Mouse (Mus musculus) myocyte (in vitro differentiated cells): ENCODE data around the gene Sphk2. TPM values are rescaled to one million over a fixed set of nuclear protein-coding genes. Genes with fewer than 3 reads are reported as not detected.
A peak's percentile ranks its signal among the peaks of the same experiment; 100 is the strongest.

Experiments
- H3K27me3 ChIP-seq: one replicate; pipeline ENCODE4 v1.6.1; 2011; ENCODE audit not compliant: control insufficient read depth, insufficient read depth, insufficient read length
- H3K36me3 ChIP-seq: one replicate; pipeline ENCODE4 v1.6.1; 2011; ENCODE audit not compliant: control insufficient read depth, insufficient read depth
- H3K4me2 ChIP-seq: one replicate; pipeline ENCODE4 v1.6.1; 2011; ENCODE audit warnings: low read depth, control low read depth
- H3K4me3 ChIP-seq: one replicate; pipeline ENCODE4 v1.5.1; 2011; ENCODE audit warnings: mild to moderate bottlenecking, control low read depth, moderate library complexity
- H3K79me2 ChIP-seq: one replicate; pipeline ENCODE4 v1.6.1; 2011; ENCODE audit not compliant: control insufficient read depth, insufficient read depth
- H3ac ChIP-seq: one replicate; pipeline ENCODE4 v1.6.1; 2011; ENCODE audit not compliant: control insufficient read depth, insufficient read length
- CEBPB ChIP-seq: IDR thresholded peaks from 2 replicates; pipeline ENCODE4 v1.6.1; 2011; ENCODE audit warnings: mild to moderate bottlenecking, moderate library complexity; ENCODE audit not compliant: poor library complexity, insufficient read depth, severe bottlenecking
- E2F4 ChIP-seq: IDR thresholded peaks from one replicate; pipeline ENCODE4 v1.6.1; 2011; ENCODE audit warnings: mild to moderate bottlenecking, control low read depth, moderate library complexity; ENCODE audit not compliant: insufficient read depth
- MAX ChIP-seq: IDR thresholded peaks from one replicate; pipeline ENCODE4 v1.6.1; 2011; ENCODE audit warnings: low read depth, mild to moderate bottlenecking, control low read depth
- MYOD1 ChIP-seq, 3 experiments: IDR thresholded peaks; one replicate each; pipeline ENCODE4 v1.6.1; 2011; ENCODE audit warnings: control low read depth in 2 of 3, low read depth in 2 of 3, mild to moderate bottlenecking in 2 of 3, moderate library complexity in 1 of 3; ENCODE audit not compliant: insufficient read length in 2 of 3, control insufficient read depth in 1 of 3
- MYOG ChIP-seq, 3 experiments: IDR thresholded peaks; one replicate each; pipeline ENCODE4 v1.6.1; 2011; ENCODE audit warnings: control low read depth in 2 of 3, low read depth in 2 of 3, mild to moderate bottlenecking in 2 of 3; ENCODE audit not compliant: insufficient read length in 2 of 3, control insufficient read depth in 1 of 3, insufficient read depth in 1 of 3
- POLR2A ChIP-seq: IDR thresholded peaks from one replicate; pipeline ENCODE4 v1.6.1; 2011; ENCODE audit warnings: low read depth, mild to moderate bottlenecking, control low read depth, moderate library complexity; ENCODE audit not compliant: insufficient read length
- POLR2AphosphoS2 ChIP-seq: IDR thresholded peaks from one replicate; pipeline ENCODE4 v1.6.1; 2011; ENCODE audit warnings: low read depth, control low read depth; ENCODE audit not compliant: insufficient read length
- REST ChIP-seq: IDR thresholded peaks from one replicate; pipeline ENCODE4 v1.6.1; 2011; ENCODE audit warnings: mild to moderate bottlenecking, control low read depth, moderate library complexity; ENCODE audit not compliant: insufficient read depth, insufficient read length
- SRF ChIP-seq: IDR thresholded peaks from one replicate; pipeline ENCODE4 v1.6.1; 2011; ENCODE audit warnings: low read depth; ENCODE audit not compliant: control insufficient read depth, insufficient read length
- TCF12 ChIP-seq: IDR thresholded peaks from one replicate; pipeline ENCODE4 v1.6.1; 2011; ENCODE audit warnings: mild to moderate bottlenecking, control low read depth; ENCODE audit not compliant: poor library complexity, insufficient read depth, severe bottlenecking
- TCF3 ChIP-seq: IDR thresholded peaks from one replicate; pipeline ENCODE4 v1.6.1; 2011; ENCODE audit warnings: low read depth, control low read depth; ENCODE audit not compliant: insufficient read length
- USF1 ChIP-seq: IDR thresholded peaks from one replicate; pipeline ENCODE4 v1.6.1; 2011; ENCODE audit warnings: low read depth, mild to moderate bottlenecking, control low read depth, moderate library complexity
- polyA plus RNA-seq: library from polyadenylated mRNA; unstranded; fragments of >200 nt; fragmentation: generic; extraction: Trizol; gene quantifications from one replicate; pipeline ENCODE4 v1.2.1, GENCODE M21; 2012; ENCODE audit warnings: missing spikeins

The Sphk2 gene
- polyA plus RNA-seq, 1 experiment: 22.8 TPM

DNA sequence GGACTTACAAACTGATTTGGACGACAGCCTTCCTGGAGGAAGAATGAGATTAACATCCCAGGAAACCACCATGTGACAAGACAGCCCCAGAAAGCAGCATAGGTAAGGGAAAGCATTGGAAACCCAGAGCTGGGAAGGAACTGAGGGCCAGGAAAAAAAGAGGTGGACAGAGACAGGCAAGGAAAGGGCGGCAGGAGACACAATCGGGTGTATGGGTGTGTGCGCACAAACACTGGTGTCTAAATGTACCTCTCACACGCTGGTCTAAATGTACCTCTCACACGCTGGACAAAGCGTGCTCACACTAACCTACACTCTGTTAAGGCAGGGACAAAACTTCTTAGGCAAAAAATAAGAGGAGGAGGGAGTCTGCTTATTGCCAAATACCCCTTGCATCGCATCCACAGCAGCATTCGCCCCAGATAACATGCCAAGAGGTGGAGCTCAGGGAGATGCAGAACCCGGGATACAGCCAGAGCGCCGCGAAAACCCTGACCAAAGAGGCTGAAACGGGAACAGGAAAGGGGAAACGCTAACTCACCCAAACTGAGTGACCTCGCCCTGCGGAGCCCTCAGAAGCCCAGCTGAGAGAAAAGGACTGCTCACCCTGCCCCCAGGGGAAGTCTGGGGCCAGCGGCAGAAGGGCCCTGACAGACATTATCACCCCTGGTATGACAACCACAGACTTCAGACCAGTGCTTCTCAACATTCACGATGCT is 1.9 kb downstream of the Sphk2 start:
- Histone ChIP-seq H3K79me2 (peaks cover 48% of the 10 kb centered on the region), H3K36me3 (no peaks in the 10 kb centered on the region), H3K4me2 (peak overlapping the region; percentile 79), H3K27me3 (no peaks in the 10 kb centered on the region), H3ac (no peak overlapping the region), H3K4me3 (peak overlapping the region; percentile 96)
- no peak for TF ChIP-seq REST
- no peak for TF ChIP-seq USF1
- no peak for TF ChIP-seq MYOD1 (IDR thresholded peaks at IDR 0.05; ENCODE audit: control insufficient read depth in 1 of 3, insufficient read length in 2 of 3, low read depth in 2 of 3)
- TF ChIP-seq MYOG (IDR thresholded peaks at IDR 0.05; ENCODE audit: control insufficient read depth in 1 of 3, insufficient read depth in 1 of 3, insufficient read length in 2 of 3, low read depth in 2 of 3): no peak
- TF ChIP-seq POLR2A: no peak
- no peak for TF ChIP-seq POLR2AphosphoS2
- no peak for TF ChIP-seq TCF3
- TF ChIP-seq TCF12: no peak
- TF ChIP-seq MAX: no peak
- TF ChIP-seq SRF: no peak
- no peak for TF ChIP-seq E2F4
- no peak for TF ChIP-seq CEBPB

DNA sequence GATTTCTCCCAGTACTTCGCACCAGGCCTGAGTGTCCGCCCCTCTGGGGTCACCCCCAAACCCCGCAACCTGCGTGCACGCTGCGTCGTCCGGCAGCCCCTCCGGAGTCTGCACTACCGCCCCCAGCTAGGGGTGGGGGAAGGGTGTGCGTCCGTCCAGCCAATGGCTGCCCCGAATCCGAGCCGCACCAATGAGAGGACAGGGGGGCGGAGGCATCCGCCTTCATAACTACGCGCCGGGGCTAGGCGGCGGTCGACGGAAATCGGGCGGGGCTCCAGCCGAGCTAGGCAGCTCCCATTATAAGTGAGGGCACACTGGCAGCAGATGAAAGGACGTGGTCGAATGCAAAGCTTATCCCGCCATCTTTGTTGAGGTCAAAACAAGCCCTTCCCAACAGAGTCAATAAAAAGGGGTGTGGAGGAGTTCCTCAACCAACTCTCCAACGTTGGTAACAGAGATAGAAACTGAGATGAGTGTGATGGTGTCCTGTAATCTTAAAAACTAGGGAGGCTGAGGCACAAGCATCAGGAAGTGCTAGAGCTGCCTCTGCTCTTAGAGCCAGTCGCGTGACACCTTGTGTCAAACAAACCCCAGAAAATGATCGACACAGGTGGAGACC is 2.6 kb downstream of the Sphk2 start, which contains the start of gene Rpl18:
TSS of gene Rpl18 (plus strand) at position 368 of the 619 bp plus-strand sequence.
- peak within 1 kb of the TSS; percentile 96 for H3K4me3 ChIP-seq
- TF ChIP-seq MYOD1 (IDR thresholded peaks at IDR 0.05; ENCODE audit: control insufficient read depth in 1 of 3, insufficient read length in 2 of 3, low read depth in 2 of 3) (peak in 1 of 3 experiments; percentile 20), CEBPB (no peak), TCF3 (no peak), TCF12 (no peak), E2F4 (peak; percentile 50), POLR2A (peak; percentile 67), REST (no peak), POLR2AphosphoS2 (peak; percentile 91), MAX (no peak), SRF (no peak), MYOG (IDR thresholded peaks at IDR 0.05; ENCODE audit: control insufficient read depth in 1 of 3, insufficient read depth in 1 of 3, insufficient read length in 2 of 3, low read depth in 2 of 3) (no peak), USF1 (no peak)
- H3K79me2 ChIP-seq: peaks cover 48% of the 10 kb centered on the region
- H3K4me2 ChIP-seq: peak within 1 kb of the TSS; percentile 84
- no peaks in the 10 kb centered on the region for H3K36me3 ChIP-seq
- peak within 1 kb of the TSS; percentile 26 for H3ac ChIP-seq
- no peaks in the 10 kb centered on the region for H3K27me3 ChIP-seq

DNA sequence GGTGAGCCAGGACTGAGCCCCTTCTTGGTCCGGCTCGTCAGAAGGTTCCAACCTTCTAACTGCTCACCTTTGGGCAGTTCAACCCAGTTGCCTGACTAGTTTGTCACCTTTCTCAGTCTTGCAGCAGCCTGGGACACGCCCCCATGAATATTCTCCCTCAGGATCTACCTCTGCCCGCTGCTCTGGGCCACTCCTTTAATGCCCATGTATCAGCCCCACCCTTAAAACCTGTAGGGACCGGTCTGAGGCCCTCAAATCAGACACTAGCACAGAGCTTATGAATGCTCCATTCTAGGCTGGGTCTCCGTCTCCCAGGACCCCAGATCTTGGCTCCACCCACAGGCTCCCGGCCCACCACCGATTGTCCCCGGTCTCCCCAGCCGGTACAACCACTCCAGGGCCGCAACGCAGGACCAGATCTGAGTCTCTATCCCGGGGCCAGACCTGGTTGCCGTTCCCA is 3.1 kb downstream of the Sphk2 start:
- Histone ChIP-seq H3K36me3 (no peaks in the 10 kb centered on the region), H3K4me3 (peak overlapping the region; percentile 96), H3K27me3 (no peaks in the 10 kb centered on the region), H3K79me2 (peaks cover 48% of the 10 kb centered on the region), H3K4me2 (peak overlapping the region; percentile 84), H3ac (peak overlapping the region; percentile 26)
- TF ChIP-seq POLR2AphosphoS2 (no peak), REST (no peak), TCF3 (no peak), USF1 (no peak), CEBPB (no peak), E2F4 (no peak), MYOG (IDR thresholded peaks at IDR 0.05; ENCODE audit: control insufficient read depth in 1 of 3, insufficient read depth in 1 of 3, insufficient read length in 2 of 3, low read depth in 2 of 3) (no peak), POLR2A (no peak), MAX (no peak), MYOD1 (IDR thresholded peaks at IDR 0.05; ENCODE audit: control insufficient read depth in 1 of 3, insufficient read length in 2 of 3, low read depth in 2 of 3) (no peak), SRF (no peak), TCF12 (no peak)

- Histone ChIP-seq H3K36me3 (no peaks in the 10 kb centered on the region), H3K79me2 (peaks cover 43% of the 10 kb centered on the region), H3K4me2 (peak overlapping the region; percentile 84), H3K27me3 (no peaks in the 10 kb centered on the region), H3K4me3 (peak overlapping the region; percentile 96), H3ac (no peak overlapping the region)
- no peak for TF ChIP-seq SRF
- TF ChIP-seq MYOG (IDR thresholded peaks at IDR 0.05; ENCODE audit: control insufficient read depth in 1 of 3, insufficient read depth in 1 of 3, insufficient read length in 2 of 3, low read depth in 2 of 3): no peak
- TF ChIP-seq MAX: no peak
- no peak for TF ChIP-seq POLR2A
- TF ChIP-seq REST: no peak
- TF ChIP-seq MYOD1 (IDR thresholded peaks at IDR 0.05; ENCODE audit: control insufficient read depth in 1 of 3, insufficient read length in 2 of 3, low read depth in 2 of 3): no peak
- no peak for TF ChIP-seq TCF12
- no peak for TF ChIP-seq POLR2AphosphoS2
- no peak for TF ChIP-seq USF1
- no peak for TF ChIP-seq TCF3
- TF ChIP-seq E2F4: no peak
Observed at GRCm38 (mm10) chr7:45713881-45714520, 3.8 kb downstream of the Sphk2 start.
